Mouse (Mus musculus) stomach, postnatal 0 days (tissue): ENCODE data around the gene Btbd9.

ENCODE experiments used
- CTCF ChIP-seq: IDR thresholded peaks from 2 replicates; pipeline ENCODE4 v1.5.1; 2016; ENCODE audit warnings: antibody characterized with exemption, low read depth, mild to moderate bottlenecking, moderate library complexity
- EP300 ChIP-seq: optimal IDR thresholded peaks from 2 replicates; pipeline ENCODE3; 2016; ENCODE audit warnings: antibody characterized with exemption

GRCm38 (mm10) chr17:30612075-30612859, 36.0 kb upstream of the Btbd9 start:
- TF ChIP-seq CTCF (peak; percentile 57), EP300 (no peak)
